Mouse (Mus musculus) CH12.LX (cell line): ENCODE measurements around the gene Mical3. TPM values are rescaled to one million over a fixed set of nuclear protein-coding genes. Genes with fewer than 3 reads are reported as not detected.

Experiments
- DNase-seq: peaks from one replicate; pipeline ENCODE4 v3.0.0-alpha.2; 2013; ENCODE audit errors: extremely low read depth
- H3K27ac ChIP-seq: 2 replicates; pipeline ENCODE4 v1.5.1; 2012; ENCODE audit warnings: low read depth, mild to moderate bottlenecking, control low read depth, moderate library complexity; ENCODE audit not compliant: insufficient read depth
- H3K27me3 ChIP-seq: replicated peaks from 2 replicates; pipeline ENCODE3; 2012; ENCODE audit warnings: inconsistent platforms
- H3K36me3 ChIP-seq, 2 experiments: replicated peaks in 1 of 2; 2 replicates each; pipeline versions ENCODE3 to v1.6.1; 2012; ENCODE audit warnings: inconsistent platforms in 1 of 2, low read length in 1 of 2, mild to moderate bottlenecking in 1 of 2, mixed read lengths in 1 of 2, moderate library complexity in 1 of 2; ENCODE audit not compliant: control insufficient read depth in 1 of 2, insufficient read depth in 1 of 2
- H3K4me1 ChIP-seq, 2 experiments: 2 replicates each; pipeline ENCODE4 v1.6.1; 2012; ENCODE audit warnings: inconsistent platforms in 1 of 2, moderate library complexity in 1 of 2; ENCODE audit not compliant: insufficient read depth in 2 of 2, control insufficient read depth in 1 of 2
- H3K4me2 ChIP-seq: 2 replicates; pipeline ENCODE4 v1.6.1; 2012; ENCODE audit warnings: low read depth, mild to moderate bottlenecking, control low read depth; ENCODE audit not compliant: poor library complexity, insufficient read depth, severe bottlenecking
- H3K4me3 ChIP-seq, 3 experiments: fragments of 150-350 bp in 1 of 3; sonication (generic) in 1 of 3; replicated peaks in 1 of 3; 2 replicates each; pipeline versions ENCODE3 to v1.5.1; 2011 to 2012; ENCODE audit warnings: low read depth in 2 of 3, low read length in 2 of 3, mild to moderate bottlenecking in 2 of 3, moderate library complexity in 2 of 3, control low read depth in 1 of 3, improper control_type of control experiment in 1 of 3, inconsistent platforms in 1 of 3, mixed read lengths in 1 of 3; ENCODE audit not compliant: poor library complexity in 1 of 3
- H3K79me2 ChIP-seq: replicated peaks from 2 replicates; pipeline ENCODE4 v1.6.1; 2012; ENCODE audit warnings: mild to moderate bottlenecking, moderate library complexity; ENCODE audit not compliant: control insufficient read depth, poor library complexity, insufficient read depth, severe bottlenecking; ENCODE audit errors: extremely low read depth
- H3K9ac ChIP-seq: 2 replicates; pipeline ENCODE4 v1.6.1; 2012; ENCODE audit warnings: low read depth, mild to moderate bottlenecking, control low read depth, moderate library complexity; ENCODE audit not compliant: insufficient read depth
- H3K9me3 ChIP-seq: replicated peaks from 2 replicates; pipeline ENCODE3; 2012; ENCODE audit warnings: low read length, inconsistent platforms, mixed read lengths
- BHLHE40 ChIP-seq: IDR thresholded peaks from 2 replicates; pipeline ENCODE4 v1.6.1; 2011; ENCODE audit warnings: mild to moderate bottlenecking, low read depth, low read length, improper control_type of control experiment
- CHD1 ChIP-seq: IDR thresholded peaks from 2 replicates; pipeline ENCODE4 v1.6.1; 2012; ENCODE audit warnings: low read depth, low read length, improper control_type of control experiment, inconsistent platforms
- CTCF ChIP-seq, 2 experiments: IDR thresholded peaks in 1 of 2; conservative IDR thresholded peaks in 1 of 2; 2 replicates each; pipeline ENCODE4 v1.5.1; 2011 to 2012; ENCODE audit warnings: low read depth in 2 of 2, low read length in 2 of 2, improper control_type of control experiment in 1 of 2, inconsistent platforms in 1 of 2, mild to moderate bottlenecking in 1 of 2, moderate library complexity in 1 of 2
- ELF1 ChIP-seq: IDR thresholded peaks from 2 replicates; pipeline ENCODE4 v1.6.1; 2014; ENCODE audit warnings: low read depth, mild to moderate bottlenecking, inconsistent platforms, low read length, improper control_type of control experiment
- EP300 ChIP-seq: IDR thresholded peaks from 2 replicates; pipeline ENCODE4 v1.6.1; 2011; ENCODE audit warnings: low read length, improper control_type of control experiment
- ETS1 ChIP-seq: conservative IDR thresholded peaks from 2 replicates; pipeline ENCODE4 v1.6.1; 2012; ENCODE audit warnings: low read depth, mild to moderate bottlenecking, inconsistent platforms, low read length, improper control_type of control experiment, moderate library complexity
- GABPA ChIP-seq: IDR thresholded peaks from 2 replicates; pipeline ENCODE4 v1.6.1; 2012; ENCODE audit warnings: low read depth, low read length, improper control_type of control experiment, inconsistent platforms; ENCODE audit not compliant: insufficient replicate concordance
- HCFC1 ChIP-seq: IDR thresholded peaks from 2 replicates; pipeline ENCODE4 v1.6.1; 2012; ENCODE audit warnings: low read depth, mild to moderate bottlenecking, inconsistent platforms, low read length, improper control_type of control experiment
- JUND ChIP-seq: conservative IDR thresholded peaks from 2 replicates; pipeline ENCODE4 v1.6.1; 2011; ENCODE audit warnings: low read depth, low read length, improper control_type of control experiment
- KAT2A ChIP-seq: IDR thresholded peaks from 2 replicates; pipeline ENCODE4 v1.6.1; 2012; ENCODE audit warnings: low read length, improper control_type of control experiment, inconsistent platforms; ENCODE audit not compliant: insufficient replicate concordance
- MAX ChIP-seq: IDR thresholded peaks from 2 replicates; pipeline ENCODE4 v1.6.1; 2011; ENCODE audit warnings: low read length, improper control_type of control experiment
- MAZ ChIP-seq: IDR thresholded peaks from 2 replicates; pipeline ENCODE4 v1.6.1; 2012; ENCODE audit warnings: low read depth, mild to moderate bottlenecking, inconsistent platforms, low read length, improper control_type of control experiment, moderate library complexity
- MEF2A ChIP-seq: IDR thresholded peaks from 2 replicates; pipeline ENCODE4 v1.6.1; 2014; ENCODE audit warnings: low read depth, mild to moderate bottlenecking, inconsistent platforms, low read length, improper control_type of control experiment, borderline replicate concordance
- MXI1 ChIP-seq: IDR thresholded peaks from 2 replicates; pipeline ENCODE4 v1.6.1; 2011; ENCODE audit warnings: mild to moderate bottlenecking, low read depth, low read length, improper control_type of control experiment
- NELFE ChIP-seq: IDR thresholded peaks from 2 replicates; pipeline ENCODE4 v1.6.1; 2011; ENCODE audit warnings: low read depth, low read length, improper control_type of control experiment
- NRF1 ChIP-seq: IDR thresholded peaks from 2 replicates; pipeline ENCODE4 v1.6.1; 2014; ENCODE audit warnings: low read depth, mild to moderate bottlenecking, inconsistent platforms, low read length, improper control_type of control experiment, moderate library complexity
- POLR2A ChIP-seq: IDR thresholded peaks from 2 replicates; pipeline ENCODE4 v1.6.1; 2011; ENCODE audit warnings: low read depth, mild to moderate bottlenecking, improper control_type of control experiment, low read length
- POLR2AphosphoS2 ChIP-seq: IDR thresholded peaks from 2 replicates; pipeline ENCODE4 v1.6.1; 2011; ENCODE audit warnings: low read depth, low read length, improper control_type of control experiment
- SIN3A ChIP-seq: IDR thresholded peaks from 2 replicates; pipeline ENCODE4 v1.6.1; 2012; ENCODE audit warnings: low read length, improper control_type of control experiment, inconsistent platforms
- TBP ChIP-seq: conservative IDR thresholded peaks from 2 replicates; pipeline ENCODE4 v1.6.1; 2011; ENCODE audit warnings: low read depth, low read length, improper control_type of control experiment
- TCF12 ChIP-seq: IDR thresholded peaks from 2 replicates; pipeline ENCODE4 v1.6.1; 2014; ENCODE audit warnings: low read depth, mild to moderate bottlenecking, inconsistent platforms, low read length, improper control_type of control experiment
- UBTF ChIP-seq: IDR thresholded peaks from 2 replicates; pipeline ENCODE4 v1.6.1; 2012; ENCODE audit warnings: low read depth, mild to moderate bottlenecking, inconsistent platforms, low read length, improper control_type of control experiment, moderate library complexity
- USF2 ChIP-seq: conservative IDR thresholded peaks from 2 replicates; pipeline ENCODE4 v1.6.1; 2011; ENCODE audit warnings: low read depth, low read length, improper control_type of control experiment
- ZMIZ1 ChIP-seq: IDR thresholded peaks from 2 replicates; pipeline ENCODE4 v1.6.1; 2012; ENCODE audit warnings: low read depth, mild to moderate bottlenecking, inconsistent platforms, low read length, improper control_type of control experiment
- dilution Hi-C: fragments of 300-500 bp; cut with MboI; formaldehyde crosslinking; loops from 2 replicates; pipeline ENCODE4 v1.14.3; 2020; ENCODE audit warnings: low sequenced_read_pairs; ENCODE audit not compliant: extremely low pct_unique_long_range_greater_than_20kb, extremely low pct_ligation_motif_present
- in situ Hi-C: fragments of 300-500 bp; cut with MboI; formaldehyde crosslinking; loops from 3 replicates; pipeline ENCODE4 v1.14.3; 2019; ENCODE audit warnings: low sequenced_read_pairs, low pct_ligation_motif_present, low pct_unique_long_range_greater_than_20kb, mixed read lengths
- polyA plus RNA-seq: library from polyadenylated mRNA; unstranded; fragments of >175 nt; gene quantifications from 2 replicates; pipeline ENCODE4 v1.2.1, GENCODE M21; 2012; ENCODE audit warnings: low read depth; ENCODE audit not compliant: insufficient read length
- total RNA-seq, 2 experiments: library from RNA; depleted of rRNA; stranded (reverse); fragments of 300-350 nt in 1 of 2; fragments of >200 nt in 1 of 2; gene quantifications; 2 replicates each; pipeline ENCODE4 v1.2.3; 2012 to 2014

The Mical3 gene
- total and polyA plus RNA-seq, 3 experiments: 10.2 to 56.3 (median 26.8) TPM

DNA sequence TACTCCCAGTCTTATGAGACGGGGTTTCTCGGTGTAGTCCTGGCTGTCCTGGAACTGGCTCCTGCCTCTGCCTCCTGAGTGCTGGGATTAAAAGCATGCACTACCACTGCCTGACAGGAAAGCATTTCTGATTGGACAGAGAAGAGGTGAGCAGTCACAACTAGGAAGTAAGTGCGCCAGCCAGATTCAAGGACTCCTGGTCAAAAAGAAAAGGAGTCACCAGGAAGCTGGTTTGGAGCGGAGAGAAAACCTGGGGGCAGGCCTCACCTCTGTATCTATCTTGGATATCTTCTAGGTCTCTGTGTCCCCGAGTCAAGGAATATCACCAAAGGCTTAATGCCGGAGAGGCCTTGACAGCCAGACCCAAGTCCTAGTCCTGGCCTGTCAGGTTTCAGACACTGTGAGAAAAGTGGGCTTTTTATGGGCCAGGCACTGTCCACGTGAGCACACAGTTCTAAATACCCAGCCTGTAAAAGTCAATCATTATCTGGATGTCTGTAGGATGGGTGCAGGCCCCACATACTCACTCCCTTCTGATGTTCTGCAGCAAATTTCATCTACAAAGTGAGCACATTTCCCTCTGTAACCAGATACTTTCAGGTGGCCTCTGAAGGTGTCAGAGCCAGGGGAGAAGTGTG, 190.2 kb downstream of the Mical3 start:
- in situ Hi-C loops: no loop called here
- peaks cover 54% of the 10 kb centered on the region for H3K79me2 ChIP-seq
- no peaks in the 10 kb centered on the region for H3K27me3 ChIP-seq
- DNase-seq: no peak
- H3K36me3 ChIP-seq: peaks cover 29 to 55% of the 10 kb centered on the region in 2 experiments
- TF ChIP-seq MXI1 (peak; percentile 51; the same call in 1 of the 2 replicates), TBP (peak; percentile 40; the same call in 1 of the 2 replicates), CHD1 (peak; percentile 40), MAX (peak; percentile 11; the same call in 1 of the 2 replicates), NELFE (no peak), TCF12 (0 out of 2 replicates have a peak, but pooled peaks have one; percentile 11), GABPA (no peak), MEF2A (no peak), BHLHE40 (peak; percentile 36), NRF1 (0 out of 2 replicates have a peak, but pooled peaks have one; percentile 8), POLR2AphosphoS2 (0 out of 2 replicates have a peak, but pooled peaks have one; percentile 1), POLR2A (peak; percentile 11), UBTF (peak; percentile 27; the same call in 1 of the 2 replicates), HCFC1 (peak; percentile 11; the same call in 1 of the 2 replicates), MAZ (no peak), JUND (no peak), SIN3A (peak; percentile 80), KAT2A (no peak), CTCF (conservative IDR thresholded peaks at IDR 0.05 in 1 of 2, IDR thresholded peaks at IDR 0.05 in 1 of 2; ENCODE audit: low read depth in 2 of 2, low read length in 2 of 2) (no peak), USF2 (no peak), ELF1 (peak; percentile 73), ZMIZ1 (peak; percentile 47), EP300 (no peak), ETS1 (0 out of 2 replicates have a peak, but pooled peaks have one; percentile 26)
- TF ChIP-seq, all 38 proteins: peak for 15
- dilution Hi-C loops: no loop called here
- no peaks in the 10 kb centered on the region for H3K9me3 ChIP-seq
- peak overlapping the region; percentile 91 for H3K4me2 ChIP-seq
- peaks cover 27 to 49% of the 10 kb centered on the region in 2 experiments for H3K4me1 ChIP-seq
- H3K27ac ChIP-seq: peak overlapping the region; percentile 99
- H3K4me3 ChIP-seq: peak overlapping the region; percentile 64 to 94 (median 80)
- H3K9ac ChIP-seq: peak overlapping the region; percentile 89
